Mouse (Mus musculus) right cerebral cortex, adult 18-20 months (tissue): ENCODE data around the gene Duox2.

Experiments used
- DNase-seq: peaks from one replicate; pipeline ENCODE4 v3.0.0; 2022; ENCODE audit warnings: mixed read lengths

The Duox2 gene

GRCm38 (mm10) chr2:122235425-122235824, 62.8 kb downstream of the Duox2 start:
- no peak for DNase-seq

- DNase-seq = peak; percentile 74
Measured at GRCm38 (mm10) chr2:122234611-122235288, 63.5 kb downstream of the Duox2 start, which contains the start of gene Sord. TSS of gene Sord (plus strand) at chr2:122234749.

DNA sequence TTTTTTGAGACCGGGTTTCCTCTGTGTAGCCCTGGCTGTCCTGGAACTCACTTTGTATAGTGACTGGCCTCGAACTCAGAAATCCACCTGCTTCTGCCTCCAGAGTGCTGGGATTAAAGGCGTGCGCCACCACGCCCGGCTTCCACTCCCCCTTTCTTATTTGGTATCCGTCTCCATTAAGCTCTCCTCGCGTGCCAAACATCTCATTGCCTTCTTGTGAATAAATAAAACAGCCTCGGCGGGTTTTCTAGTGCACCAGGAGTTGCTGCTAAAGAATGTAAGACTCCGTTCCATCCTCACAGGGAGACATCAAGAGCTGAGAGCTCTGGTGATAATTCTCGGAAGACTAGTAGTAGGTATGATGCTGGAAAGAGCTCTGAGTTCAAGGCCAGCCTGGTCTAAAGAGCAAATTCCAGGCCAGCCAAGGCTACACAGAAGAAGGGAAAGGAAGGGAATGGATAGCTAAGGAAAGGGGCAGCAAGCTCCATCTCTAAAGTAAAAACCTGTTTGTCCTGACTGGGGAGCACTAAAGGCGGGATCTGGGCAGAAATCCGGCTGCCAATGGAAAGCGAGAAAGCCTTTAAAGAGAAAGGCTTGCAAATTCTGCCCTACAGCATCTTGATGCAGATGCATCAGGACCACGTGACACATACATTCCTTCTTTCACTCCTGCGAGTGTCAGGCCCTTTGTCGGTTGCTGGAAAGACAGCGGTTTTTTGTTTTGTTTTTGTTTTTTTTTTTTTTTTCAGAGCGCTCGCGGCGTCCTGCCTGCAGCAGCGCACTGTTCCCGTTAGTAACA, 64.3 kb downstream of the Duox2 start:
- peak; percentile 43 for DNase-seq

GRCm38 (mm10) chr2:122233341-122233740, 64.9 kb downstream of the Duox2 start:
- no peak for DNase-seq

DNA sequence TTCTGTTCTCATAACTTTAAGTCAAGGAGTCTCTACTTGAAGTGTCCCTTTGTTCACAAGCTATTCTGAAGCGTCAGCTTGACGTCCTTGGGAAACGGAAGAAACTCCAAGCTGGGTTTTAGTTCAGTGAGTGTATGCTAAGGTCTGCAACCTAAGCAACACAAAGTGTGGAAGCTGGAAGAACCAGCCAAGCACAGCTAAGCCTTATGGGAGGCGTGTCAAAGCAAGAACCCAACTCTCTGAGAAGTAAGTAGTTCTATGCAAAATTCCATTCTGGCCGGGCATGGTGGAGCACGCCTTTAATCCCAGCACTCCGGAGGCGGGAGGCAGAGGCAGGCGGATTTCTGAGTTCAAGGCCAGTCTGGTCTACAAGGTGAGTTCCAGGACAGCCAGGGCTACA, 66.6 kb downstream of the Duox2 start:
- no peak for DNase-seq

- DNase-seq = no peak
Measured at GRCm38 (mm10) chr2:122230395-122230794, 67.9 kb downstream of the Duox2 start.
